Mouse (Mus musculus) C2C12 (cell line): ENCODE measurements around the gene Alox12e. TPM values are rescaled to one million over a fixed set of nuclear protein-coding genes. Genes with fewer than 3 reads are reported as not detected.

Experiments
- H3K27me3 ChIP-seq: one replicate; pipeline ENCODE4 v1.6.1; 2011; ENCODE audit not compliant: control insufficient read depth, insufficient read depth, insufficient read length
- H3K36me3 ChIP-seq: one replicate; pipeline ENCODE4 v1.6.1; 2011; ENCODE audit not compliant: control insufficient read depth, insufficient read depth
- H3K4me3 ChIP-seq: one replicate; pipeline ENCODE4 v1.5.1; 2011; ENCODE audit warnings: mild to moderate bottlenecking, control low read depth; ENCODE audit not compliant: poor library complexity, insufficient read depth, severe bottlenecking
- H3K79me2 ChIP-seq: one replicate; pipeline ENCODE4 v1.6.1; 2011; ENCODE audit not compliant: control insufficient read depth, insufficient read depth
- H3K79me3 ChIP-seq: one replicate; pipeline ENCODE4 v1.6.1; 2011; ENCODE audit warnings: low read depth, control low read depth
- H3ac ChIP-seq: one replicate; pipeline ENCODE3; 2011; ENCODE audit warnings: low read depth; ENCODE audit not compliant: control insufficient read depth, insufficient read length
- CEBPB ChIP-seq: IDR thresholded peaks from one replicate; pipeline ENCODE4 v1.6.1; 2011; ENCODE audit warnings: low read depth, mild to moderate bottlenecking, control low read depth, moderate library complexity
- CTCF ChIP-seq: IDR thresholded peaks from one replicate; pipeline ENCODE4 v1.5.1; 2011; ENCODE audit not compliant: control insufficient read depth, insufficient read depth, insufficient read length
- FOSL1 ChIP-seq: IDR thresholded peaks from one replicate; pipeline ENCODE4 v1.8.0; 2011; ENCODE audit warnings: mild to moderate bottlenecking, low read length; ENCODE audit not compliant: poor library complexity, insufficient read depth, severe bottlenecking
- MAX ChIP-seq: IDR thresholded peaks from one replicate; pipeline ENCODE4 v1.6.1; 2011; ENCODE audit warnings: mild to moderate bottlenecking, control low read depth
- MYOD1 ChIP-seq: IDR thresholded peaks from one replicate; pipeline ENCODE4 v1.6.1; 2011; ENCODE audit warnings: low read depth; ENCODE audit not compliant: control insufficient read depth, insufficient read length
- MYOG ChIP-seq: IDR thresholded peaks from one replicate; pipeline ENCODE4 v1.6.1; 2011; ENCODE audit not compliant: control insufficient read depth, insufficient read length; ENCODE audit errors: extremely low read depth
- USF1 ChIP-seq: IDR thresholded peaks from one replicate; pipeline ENCODE4 v1.6.1; 2011; ENCODE audit warnings: low read depth, mild to moderate bottlenecking, control low read depth, moderate library complexity
- polyA plus RNA-seq: library from polyadenylated mRNA; unstranded; fragments of >200 nt; fragmentation: generic; extraction: Trizol; gene quantifications from one replicate; pipeline ENCODE4 v1.2.1, GENCODE M21; 2012; ENCODE audit warnings: missing spikeins

Alox12e gene
- polyA plus RNA-seq, 1 experiment, result 0.04 TPM

- H3K4me3 ChIP-seq, result no peak overlapping the region
- no peaks in the 10 kb centered on the region for H3K36me3 ChIP-seq
- H3K79me2 ChIP-seq, result no peaks in the 10 kb centered on the region
- H3K79me3 ChIP-seq, result no peaks in the 10 kb centered on the region
- no peak for TF ChIP-seq CEBPB
- no peak for TF ChIP-seq MYOD1
- no peak for TF ChIP-seq MYOG
- peaks cover 16% of the 10 kb centered on the region for H3K27me3 ChIP-seq
- H3ac ChIP-seq, result no peak overlapping the region
These were observed 24.5 kb downstream of the Alox12e start for GRCm38 (mm10) chr11:70297836-70298454.

GRCm38 (mm10) chr11:70297405-70297804, 25.0 kb downstream of the Alox12e start:
- Histone ChIP-seq H3K79me2 (no peaks in the 10 kb centered on the region), H3K27me3 (peaks cover 13% of the 10 kb centered on the region)
- no peak for TF ChIP-seq MYOD1
- TF ChIP-seq MAX, result no peak
- no peak for TF ChIP-seq CTCF

DNA sequence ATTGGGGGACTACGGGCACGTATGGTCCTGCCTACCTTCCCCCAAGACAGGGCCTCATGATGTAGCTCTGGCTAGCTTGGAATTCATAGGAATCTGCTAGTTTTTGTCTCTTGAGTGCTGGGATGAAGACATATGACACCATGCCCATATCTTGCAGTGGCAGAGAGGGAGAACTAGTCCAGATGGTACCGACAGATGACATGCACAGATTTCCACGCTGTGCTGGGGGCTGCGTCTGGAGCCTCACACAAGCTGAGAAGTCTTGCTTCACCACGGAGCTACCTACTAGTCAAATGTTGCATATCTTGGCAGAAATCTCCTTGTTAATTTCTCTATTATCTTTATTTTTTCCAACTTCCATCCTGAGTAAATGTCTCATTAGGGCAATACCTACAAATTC, 28.5 kb downstream of the Alox12e start:
- H3K79me2 ChIP-seq, result no peaks in the 10 kb centered on the region
- no peaks in the 10 kb centered on the region for H3K79me3 ChIP-seq
- no peak overlapping the region for H3K4me3 ChIP-seq

More at GRCm38 (mm10) chr11:70297405-70297804, 25.0 kb downstream of the Alox12e start:
- Histone ChIP-seq H3K36me3 (no peaks in the 10 kb centered on the region), H3K79me3 (no peaks in the 10 kb centered on the region), H3ac (no peak overlapping the region), H3K4me3 (no peak overlapping the region)

GRCm38 (mm10) chr11:70291235-70291634, 31.2 kb downstream of the Alox12e start:
- no peaks in the 10 kb centered on the region for H3K79me3 ChIP-seq
- TF ChIP-seq CEBPB (no peak), MAX (no peak), MYOD1 (no peak), USF1 (no peak), MYOG (no peak), FOSL1 (no peak), CTCF (no peak)
- H3K36me3 ChIP-seq, result no peaks in the 10 kb centered on the region
- H3K4me3 ChIP-seq, result no peak overlapping the region
- H3K27me3 ChIP-seq, result no peaks in the 10 kb centered on the region
- H3K79me2 ChIP-seq, result no peaks in the 10 kb centered on the region
- H3ac ChIP-seq, result no peak overlapping the region

More for the DNA sequence above, 28.5 kb downstream of the Alox12e start:
- Histone ChIP-seq H3K36me3 (no peaks in the 10 kb centered on the region), H3ac (no peak overlapping the region), H3K27me3 (peaks cover 3% of the 10 kb centered on the region)
- TF ChIP-seq MAX (no peak), MYOG (no peak), USF1 (no peak), CEBPB (no peak), CTCF (no peak), FOSL1 (no peak), MYOD1 (no peak)

DNA sequence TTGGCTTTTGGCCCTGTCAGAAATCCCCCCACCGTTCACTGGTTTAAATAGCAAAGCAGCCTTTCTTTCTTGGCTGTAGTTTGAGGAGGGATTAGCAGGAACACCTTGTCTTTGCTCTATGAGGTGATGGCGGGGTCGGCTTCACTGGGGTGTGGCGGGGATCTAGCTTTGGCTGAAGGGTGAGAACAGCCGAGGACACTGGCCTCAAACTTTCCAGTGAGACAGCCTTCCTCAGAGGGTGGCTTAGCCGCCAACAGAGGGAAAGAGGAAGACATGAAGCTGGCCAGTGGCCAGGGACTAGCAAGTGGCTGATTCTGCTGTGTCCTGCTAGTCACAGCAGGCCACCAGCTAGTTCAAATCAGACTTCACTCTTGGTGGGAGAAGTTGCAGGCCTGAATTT, 33.2 kb downstream of the Alox12e start:
- Histone ChIP-seq H3K4me3 (no peak overlapping the region), H3ac (no peak overlapping the region), H3K79me2 (no peaks in the 10 kb centered on the region), H3K36me3 (no peaks in the 10 kb centered on the region), H3K27me3 (no peaks in the 10 kb centered on the region), H3K79me3 (no peaks in the 10 kb centered on the region)
- TF ChIP-seq CTCF (no peak), CEBPB (no peak), MYOG (no peak), MYOD1 (no peak), FOSL1 (no peak), MAX (no peak), USF1 (no peak)

GRCm38 (mm10) chr11:70288102-70288501, 34.3 kb downstream of the Alox12e start:
- Histone ChIP-seq H3K79me3 (no peaks in the 10 kb centered on the region), H3K27me3 (no peaks in the 10 kb centered on the region), H3ac (no peak overlapping the region), H3K79me2 (no peaks in the 10 kb centered on the region), H3K4me3 (no peak overlapping the region), H3K36me3 (no peaks in the 10 kb centered on the region)
- TF ChIP-seq CEBPB (no peak), MYOG (no peak), USF1 (no peak), CTCF (no peak), MYOD1 (no peak), MAX (no peak), FOSL1 (no peak)
